Mouse (Mus musculus): ENCODE data around the gene Max. TPM values are rescaled to one million over a fixed set of nuclear protein-coding genes. Genes with fewer than 3 reads are reported as not detected.

The Max gene
- polyA plus RNA-seq, 1 experiment from 2014 or later = 109 TPM

DNA sequence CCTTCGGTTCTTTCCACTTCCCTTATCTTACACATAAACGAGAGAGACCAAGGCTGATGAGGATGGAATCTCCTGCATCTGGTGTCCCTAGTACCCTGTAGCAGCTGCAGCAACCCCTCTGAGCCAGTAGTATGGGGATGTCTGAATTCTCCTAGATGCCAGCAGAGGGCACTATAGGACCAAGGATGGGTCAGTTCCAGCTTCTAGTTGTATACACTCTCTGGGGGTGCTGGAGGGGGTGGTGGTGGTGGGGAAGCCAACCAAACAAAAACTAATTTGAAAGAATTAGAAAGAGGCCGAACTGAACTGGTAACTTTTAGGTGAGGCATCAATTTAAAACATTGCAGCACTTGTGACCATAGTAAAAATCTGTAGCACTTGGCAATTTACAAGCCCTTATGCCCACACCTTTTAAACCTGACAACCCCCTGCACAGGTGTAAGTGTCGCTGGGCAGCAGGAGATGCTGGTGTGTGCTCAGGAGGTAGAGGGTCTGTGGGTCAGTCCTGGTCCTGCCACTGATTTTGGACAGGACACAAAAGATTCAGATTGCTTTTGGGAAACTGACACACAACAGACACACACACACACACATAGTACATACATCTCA lies 38.2 kb upstream of the Max start:
- Histone ChIP-seq H3K27me3 (replicated peaks; ENCODE audit: control insufficient read depth, insufficient read depth, low read length) (no peaks in the 10 kb centered on the region), H3K9ac (ENCODE audit: low read length) (no peak overlapping the region), H3K4me3 (ENCODE audit: low read depth, low read length) (no peak overlapping the region), H3K27ac (ENCODE audit: low read depth, low read length) (no peak overlapping the region), H3K36me3 (ENCODE audit: control insufficient read depth, insufficient read depth, low read length) (no peaks in the 10 kb centered on the region), H3K4me1 (ENCODE audit: control insufficient read depth, insufficient read depth, low read length) (0 out of 2 replicates have a peak, but pooled peaks cover 4% of the 10 kb centered on the region), H3K9me3 (replicated peaks; ENCODE audit: control insufficient read depth, low read length) (no peaks in the 10 kb centered on the region), H3K4me2 (ENCODE audit: low read length) (no peak overlapping the region)
- ATAC-seq = peak; percentile 93
- 22% methylated on average over 4 of the region's 4 CpGs for WGBS
- DNase-seq (ENCODE audit: low spot score) = peak; percentile 88

DNA sequence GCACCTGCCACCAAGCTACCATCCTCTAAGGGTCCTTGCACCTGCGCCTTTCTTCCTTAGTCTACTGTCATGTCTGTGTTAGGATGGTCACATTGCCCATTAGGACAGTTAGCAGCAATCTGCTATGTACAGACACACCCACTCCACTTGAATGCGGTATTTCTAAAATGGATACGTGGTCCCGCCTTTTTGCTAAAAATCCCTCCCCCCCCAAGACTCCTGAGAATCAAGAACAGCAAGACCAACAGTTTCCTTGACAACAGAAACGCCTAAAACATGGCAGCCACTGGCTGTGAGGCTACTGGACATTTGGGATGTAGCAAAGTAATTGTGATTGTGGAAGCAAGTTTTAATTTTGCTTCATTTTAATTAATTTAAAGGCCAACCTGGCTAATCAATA lies 32.8 kb upstream of the Max start:
- no peaks in the 10 kb centered on the region for H3K9me3 ChIP-seq (replicated peaks; ENCODE audit: control insufficient read depth, low read length)
- no peak overlapping the region for H3K9ac ChIP-seq (ENCODE audit: low read length)
- ATAC-seq (no peak), DNase-seq (ENCODE audit: low spot score) (no peak)
- no peak overlapping the region for H3K4me3 ChIP-seq (ENCODE audit: low read depth, low read length)
- H3K27ac ChIP-seq (ENCODE audit: low read depth, low read length) = no peak overlapping the region
- WGBS = 92% methylated on average over 5 of the region's 5 CpGs
- H3K36me3 ChIP-seq (ENCODE audit: control insufficient read depth, insufficient read depth, low read length) = no peaks in the 10 kb centered on the region
- no peaks in the 10 kb centered on the region for H3K27me3 ChIP-seq (replicated peaks; ENCODE audit: control insufficient read depth, insufficient read depth, low read length)
- H3K4me2 ChIP-seq (ENCODE audit: low read length) = no peak overlapping the region
- H3K4me1 ChIP-seq (ENCODE audit: control insufficient read depth, insufficient read depth, low read length) = no peaks in the 10 kb centered on the region

DNA sequence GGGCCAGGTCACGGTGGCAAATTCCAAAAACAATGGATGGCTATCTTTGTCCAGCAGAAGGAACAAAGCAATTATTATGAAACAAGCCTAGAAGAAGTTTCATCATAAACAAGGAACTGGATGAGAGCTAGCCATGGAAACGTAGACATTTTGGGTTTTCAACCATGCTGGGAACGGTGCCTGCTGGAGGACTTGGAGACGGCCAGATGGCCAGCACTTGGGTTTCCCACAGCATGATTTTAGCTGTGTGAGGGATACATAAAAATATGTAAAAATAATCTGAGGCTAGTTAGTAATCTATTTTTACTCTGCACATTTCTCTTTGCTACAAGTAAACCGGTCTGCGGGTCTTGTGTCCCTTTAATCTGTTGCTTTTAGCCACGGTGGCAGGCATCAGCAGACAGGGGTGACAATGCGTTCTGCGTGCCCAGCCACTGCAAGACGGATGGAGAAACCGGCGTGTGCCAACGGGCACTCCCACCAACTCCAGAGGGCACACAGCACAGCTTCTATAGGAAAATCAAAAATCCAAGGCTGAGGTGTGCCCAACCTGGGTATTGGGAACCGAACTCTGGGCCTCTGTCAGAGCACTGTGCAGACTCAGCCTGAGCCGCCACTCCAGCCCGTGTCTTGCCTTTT lies 31.0 kb upstream of the Max start:
- H3K4me1 ChIP-seq (ENCODE audit: control insufficient read depth, insufficient read depth, low read length) = no peaks in the 10 kb centered on the region
- no peak overlapping the region for H3K4me3 ChIP-seq (ENCODE audit: low read depth, low read length)
- no peak overlapping the region for H3K9ac ChIP-seq (ENCODE audit: low read length)
- no peak overlapping the region for H3K4me2 ChIP-seq (ENCODE audit: low read length)
- no peaks in the 10 kb centered on the region for H3K36me3 ChIP-seq (ENCODE audit: control insufficient read depth, insufficient read depth, low read length)
- WGBS = 94% methylated on average over 16 of the region's 16 CpGs
- no peak for ATAC-seq
- DNase-seq (ENCODE audit: low spot score) = no peak
- no peaks in the 10 kb centered on the region for H3K9me3 ChIP-seq (replicated peaks; ENCODE audit: control insufficient read depth, low read length)
- no peaks in the 10 kb centered on the region for H3K27me3 ChIP-seq (replicated peaks; ENCODE audit: control insufficient read depth, insufficient read depth, low read length)
- H3K27ac ChIP-seq (ENCODE audit: low read depth, low read length) = no peak overlapping the region

DNA sequence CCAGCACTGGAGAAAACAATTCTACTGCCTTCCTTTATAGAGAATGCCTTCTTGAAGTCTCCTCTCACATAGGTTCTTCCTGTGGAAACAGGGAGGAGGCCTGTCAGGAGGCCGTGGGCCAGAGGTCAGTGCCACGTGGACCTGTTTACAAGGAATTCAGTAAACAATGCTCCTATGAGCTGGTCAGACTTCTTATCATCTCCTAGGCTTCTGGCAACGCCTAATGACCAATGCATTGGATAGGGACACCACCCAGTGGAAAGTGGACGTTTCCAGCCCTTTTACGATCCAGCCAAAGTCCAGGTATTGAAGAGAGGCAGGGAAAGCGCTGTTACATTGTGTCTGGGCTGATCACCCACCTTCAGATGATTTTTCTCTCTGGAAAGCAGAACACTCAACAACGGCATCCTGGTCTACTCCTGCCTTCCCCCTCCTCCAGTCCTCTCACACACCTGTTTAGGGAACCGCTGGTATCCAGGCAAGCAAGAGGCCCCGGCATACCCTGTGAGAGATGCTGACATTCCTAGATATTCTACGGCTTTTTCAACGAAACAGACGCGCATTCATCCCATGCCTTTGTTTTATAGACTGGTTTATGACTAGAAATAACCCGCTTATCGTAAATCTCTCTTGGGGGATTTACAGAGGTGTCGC lies 20.9 kb upstream of the Max start:
- Histone ChIP-seq H3K9ac (ENCODE audit: low read length) (no peak overlapping the region), H3K4me1 (ENCODE audit: control insufficient read depth, insufficient read depth, low read length) (no peaks in the 10 kb centered on the region), H3K27ac (ENCODE audit: low read depth, low read length) (no peak overlapping the region), H3K36me3 (ENCODE audit: control insufficient read depth, insufficient read depth, low read length) (no peaks in the 10 kb centered on the region), H3K27me3 (replicated peaks; ENCODE audit: control insufficient read depth, insufficient read depth, low read length) (no peaks in the 10 kb centered on the region), H3K4me3 (ENCODE audit: low read depth, low read length) (no peak overlapping the region), H3K9me3 (replicated peaks; ENCODE audit: control insufficient read depth, low read length) (no peaks in the 10 kb centered on the region), H3K4me2 (ENCODE audit: low read length) (no peak overlapping the region)
- WGBS = 89% methylated on average over 16 of the region's 16 CpGs
- no peak for ATAC-seq
- no peak for DNase-seq (ENCODE audit: low spot score)

GRCm38 (mm10) chr12:76979530-76979929 lies 17.5 kb upstream of the Max start:
- Histone ChIP-seq H3K27ac (ENCODE audit: low read depth, low read length) (no peak overlapping the region), H3K4me2 (ENCODE audit: low read length) (no peak overlapping the region), H3K36me3 (ENCODE audit: control insufficient read depth, insufficient read depth, low read length) (no peaks in the 10 kb centered on the region), H3K27me3 (replicated peaks; ENCODE audit: control insufficient read depth, insufficient read depth, low read length) (no peaks in the 10 kb centered on the region), H3K4me1 (ENCODE audit: control insufficient read depth, insufficient read depth, low read length) (no peaks in the 10 kb centered on the region), H3K9ac (ENCODE audit: low read length) (no peak overlapping the region), H3K9me3 (replicated peaks; ENCODE audit: control insufficient read depth, low read length) (no peaks in the 10 kb centered on the region), H3K4me3 (ENCODE audit: low read depth, low read length) (no peak overlapping the region)
- ATAC-seq (no peak), DNase-seq (ENCODE audit: low spot score) (no peak)
- 82% methylated on average over 3 of the region's 3 CpGs for WGBS

- no peak overlapping the region for H3K9ac ChIP-seq (ENCODE audit: low read length)
- no peak for DNase-seq (ENCODE audit: low spot score)
- no peak for ATAC-seq
Measured at GRCm38 (mm10) chr12:76972669-76973068, 10.7 kb upstream of the Max start.

DNA sequence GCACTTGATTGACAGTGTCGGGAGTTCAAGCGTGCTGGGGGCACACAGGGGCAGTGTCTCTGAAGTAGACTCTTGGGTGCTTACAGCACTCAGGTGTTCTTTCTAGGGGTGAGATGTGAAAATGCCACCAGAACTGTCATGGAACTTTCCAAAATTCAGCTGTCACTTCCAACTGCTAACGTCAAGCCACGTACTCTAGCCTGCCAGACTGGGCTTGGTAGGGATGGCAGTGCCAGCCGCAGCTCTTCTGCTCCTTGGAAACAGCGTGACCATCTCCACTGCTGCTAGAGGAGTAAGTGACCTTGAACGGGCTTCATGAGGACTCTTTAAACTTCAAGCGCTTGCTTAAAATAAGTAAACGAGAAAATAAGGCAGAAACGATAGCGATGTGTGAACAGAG lies 10.2 kb upstream of the Max start:
- H3K36me3 ChIP-seq (ENCODE audit: control insufficient read depth, insufficient read depth, low read length) = no peaks in the 10 kb centered on the region
- no peak overlapping the region for H3K4me3 ChIP-seq (ENCODE audit: low read depth, low read length)
- ATAC-seq = no peak
- no peaks in the 10 kb centered on the region for H3K9me3 ChIP-seq (replicated peaks; ENCODE audit: control insufficient read depth, low read length)
- H3K4me2 ChIP-seq (ENCODE audit: low read length) = no peak overlapping the region
- no peaks in the 10 kb centered on the region for H3K4me1 ChIP-seq (ENCODE audit: control insufficient read depth, insufficient read depth, low read length)
- no peak overlapping the region for H3K27ac ChIP-seq (ENCODE audit: low read depth, low read length)
- H3K27me3 ChIP-seq (replicated peaks; ENCODE audit: control insufficient read depth, insufficient read depth, low read length) = no peaks in the 10 kb centered on the region
- no peak overlapping the region for H3K9ac ChIP-seq (ENCODE audit: low read length)
- 92% methylated on average over 11 of the region's 11 CpGs for WGBS
- no peak for DNase-seq (ENCODE audit: low spot score)

More at GRCm38 (mm10) chr12:76972669-76973068, 10.7 kb upstream of the Max start:
- Histone ChIP-seq H3K4me1 (ENCODE audit: control insufficient read depth, insufficient read depth, low read length) (no peaks in the 10 kb centered on the region), H3K4me3 (ENCODE audit: low read depth, low read length) (no peak overlapping the region), H3K36me3 (ENCODE audit: control insufficient read depth, insufficient read depth, low read length) (no peaks in the 10 kb centered on the region), H3K27me3 (replicated peaks; ENCODE audit: control insufficient read depth, insufficient read depth, low read length) (no peaks in the 10 kb centered on the region), H3K4me2 (ENCODE audit: low read length) (no peak overlapping the region), H3K9me3 (replicated peaks; ENCODE audit: control insufficient read depth, low read length) (no peaks in the 10 kb centered on the region), H3K27ac (ENCODE audit: low read depth, low read length) (no peak overlapping the region)
- WGBS = 89% methylated on average over 10 of the region's 10 CpGs

- DNase-seq (ENCODE audit: low spot score) (no peak), ATAC-seq (no peak)
- H3K4me1 ChIP-seq (ENCODE audit: control insufficient read depth, insufficient read depth, low read length) = no peaks in the 10 kb centered on the region
- no peak overlapping the region for H3K4me3 ChIP-seq (ENCODE audit: low read depth, low read length)
- H3K27me3 ChIP-seq (replicated peaks; ENCODE audit: control insufficient read depth, insufficient read depth, low read length) = no peaks in the 10 kb centered on the region
- WGBS = 90% methylated on average over 7 of the region's 7 CpGs
- no peaks in the 10 kb centered on the region for H3K36me3 ChIP-seq (ENCODE audit: control insufficient read depth, insufficient read depth, low read length)
- H3K4me2 ChIP-seq (ENCODE audit: low read length) = no peak overlapping the region
- H3K9me3 ChIP-seq (replicated peaks; ENCODE audit: control insufficient read depth, low read length) = no peaks in the 10 kb centered on the region
- no peak overlapping the region for H3K9ac ChIP-seq (ENCODE audit: low read length)
- H3K27ac ChIP-seq (ENCODE audit: low read depth, low read length) = no peak overlapping the region
Measured at GRCm38 (mm10) chr12:76971642-76972221, 9.7 kb upstream of the Max start.

GRCm38 (mm10) chr12:76965876-76966275 lies 3.9 kb upstream of the Max start:
- 8% methylated on average over 4 of the region's 4 CpGs for WGBS
- Histone ChIP-seq H3K27me3 (replicated peaks; ENCODE audit: control insufficient read depth, insufficient read depth, low read length) (no peaks in the 10 kb centered on the region), H3K9me3 (replicated peaks; ENCODE audit: control insufficient read depth, low read length) (no peaks in the 10 kb centered on the region), H3K4me3 (ENCODE audit: low read depth, low read length) (no peak overlapping the region), H3K27ac (ENCODE audit: low read depth, low read length) (no peak overlapping the region), H3K4me1 (ENCODE audit: control insufficient read depth, insufficient read depth, low read length) (peaks cover 8% of the 10 kb centered on the region; the same call in 1 of the 2 replicates), H3K9ac (ENCODE audit: low read length) (no peak overlapping the region), H3K36me3 (ENCODE audit: control insufficient read depth, insufficient read depth, low read length) (no peaks in the 10 kb centered on the region), H3K4me2 (ENCODE audit: low read length) (no peak overlapping the region)
- DNase-seq (ENCODE audit: low spot score) (peak; percentile 33), ATAC-seq (no peak)

Data from forebrain, embryonic 14.5 days (tissue).